Mouse (Mus musculus) limb, embryonic 12.5 days (tissue): ENCODE data around the gene Pard3b. TPM values are rescaled to one million over a fixed set of nuclear protein-coding genes. Genes with fewer than 3 reads are reported as not detected.
A peak's percentile ranks its signal among the peaks of the same experiment; 100 is the strongest.

Experiments
- ATAC-seq: fragments of 200-750 bp; cut with Nextera tagmentation; 2 replicates; pipeline ENCODE4 v1.8.0; 2017; ENCODE audit warnings: low read depth, moderate TSS enrichment; ENCODE audit not compliant: insufficient number of reproducible peaks, insufficient read depth, low FRiP score, low TSS enrichment
- H3K27ac ChIP-seq: fragments of 300-500 bp; sonication (generic); 2 replicates; pipeline ENCODE4 v1.5.1; 2016; ENCODE audit warnings: mild to moderate bottlenecking, moderate library complexity
- H3K27me3 ChIP-seq: fragments of 300-500 bp; sonication (generic); 2 replicates; pipeline ENCODE4 v1.6.1; 2016; ENCODE audit warnings: mild to moderate bottlenecking, moderate library complexity
- H3K36me3 ChIP-seq: fragments of 300-500 bp; sonication (generic); 2 replicates; pipeline ENCODE4 v1.6.1; 2016; ENCODE audit warnings: mild to moderate bottlenecking, moderate library complexity
- H3K4me1 ChIP-seq: fragments of 300-500 bp; sonication (generic); replicated peaks from 2 replicates; pipeline ENCODE4 v1.6.1; 2016
- H3K4me2 ChIP-seq: fragments of 300-500 bp; sonication (generic); 2 replicates; pipeline ENCODE4 v1.6.1; 2016; ENCODE audit warnings: mild to moderate bottlenecking, moderate library complexity
- H3K4me3 ChIP-seq: fragments of 300-500 bp; sonication (generic); replicated peaks from 2 replicates; pipeline ENCODE4 v1.5.1; 2016; ENCODE audit warnings: mild to moderate bottlenecking
- H3K9ac ChIP-seq: fragments of 300-500 bp; sonication (generic); replicated peaks from 2 replicates; pipeline ENCODE4 v1.6.1; 2016; ENCODE audit warnings: mild to moderate bottlenecking, moderate library complexity
- H3K9me3 ChIP-seq: fragments of 300-500 bp; sonication (generic); 2 replicates; pipeline ENCODE4 v1.6.1; 2016; ENCODE audit warnings: mild to moderate bottlenecking, moderate library complexity
- WGBS: fragments of 180-500 bp; shearing (Covaris S2); methylation state at CpG from one replicate; pipeline ENCODE4 v1.1.7; 2016; 5-methylcytosine and 5-hydroxymethylcytosine counted together
- polyA plus RNA-seq: library from polyadenylated mRNA; unstranded; fragments of >200 nt; fragmentation: Nextera tagmentation; extraction: Ambion mirVana; gene quantifications from 2 replicates; pipeline ENCODE4 v1.2.1, GENCODE M21; 2016

The Pard3b gene
- polyA plus RNA-seq, 1 experiment from 2014 or later = 20.0 TPM

- no peak overlapping the region for H3K4me2 ChIP-seq
- 74% methylated on average over 2 of the region's 2 CpGs for WGBS
- no peak overlapping the region for H3K4me3 ChIP-seq
- no peak overlapping the region for H3K9ac ChIP-seq
- ATAC-seq = no peak
- 0 out of 2 replicates have a peak, but pooled peaks cover 3% of the 10 kb centered on the region for H3K9me3 ChIP-seq
- no peaks in the 10 kb centered on the region; the same call in 1 of the 2 replicates for H3K4me1 ChIP-seq
- H3K27me3 ChIP-seq = no peaks in the 10 kb centered on the region
- H3K27ac ChIP-seq = no peak overlapping the region
- H3K36me3 ChIP-seq = no peaks in the 10 kb centered on the region
Observed at GRCm38 (mm10) chr1:61867286-61868082, 228.9 kb downstream of the Pard3b start.

DNA sequence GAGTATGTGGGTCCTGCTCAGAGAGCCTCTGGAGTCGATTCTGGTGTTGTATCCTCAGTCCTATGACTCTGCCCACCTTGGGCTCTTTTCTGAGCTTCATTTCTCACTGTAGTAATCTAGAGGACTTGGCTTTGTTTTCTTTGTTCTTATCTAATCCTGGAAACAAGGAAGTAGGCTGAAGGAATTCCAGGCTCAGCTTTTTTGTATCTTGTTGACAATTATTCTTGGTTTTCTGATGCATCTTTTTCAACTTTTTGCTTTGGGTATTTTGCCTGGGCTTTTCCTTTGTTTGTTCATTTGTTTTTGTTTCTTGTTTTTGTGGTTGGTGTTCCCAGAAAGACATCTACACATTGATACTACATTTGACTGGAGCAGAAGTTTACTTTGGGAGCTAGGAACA is 236.3 kb downstream of the Pard3b start:
- Histone ChIP-seq H3K36me3 (no peaks in the 10 kb centered on the region), H3K27me3 (no peaks in the 10 kb centered on the region), H3K4me1 (no peaks in the 10 kb centered on the region), H3K4me3 (no peak overlapping the region), H3K9ac (no peak overlapping the region), H3K4me2 (no peak overlapping the region), H3K27ac (no peak overlapping the region), H3K9me3 (no peaks in the 10 kb centered on the region)
- 79% methylated on average over 1 of the region's 1 CpGs for WGBS
- ATAC-seq = no peak

DNA sequence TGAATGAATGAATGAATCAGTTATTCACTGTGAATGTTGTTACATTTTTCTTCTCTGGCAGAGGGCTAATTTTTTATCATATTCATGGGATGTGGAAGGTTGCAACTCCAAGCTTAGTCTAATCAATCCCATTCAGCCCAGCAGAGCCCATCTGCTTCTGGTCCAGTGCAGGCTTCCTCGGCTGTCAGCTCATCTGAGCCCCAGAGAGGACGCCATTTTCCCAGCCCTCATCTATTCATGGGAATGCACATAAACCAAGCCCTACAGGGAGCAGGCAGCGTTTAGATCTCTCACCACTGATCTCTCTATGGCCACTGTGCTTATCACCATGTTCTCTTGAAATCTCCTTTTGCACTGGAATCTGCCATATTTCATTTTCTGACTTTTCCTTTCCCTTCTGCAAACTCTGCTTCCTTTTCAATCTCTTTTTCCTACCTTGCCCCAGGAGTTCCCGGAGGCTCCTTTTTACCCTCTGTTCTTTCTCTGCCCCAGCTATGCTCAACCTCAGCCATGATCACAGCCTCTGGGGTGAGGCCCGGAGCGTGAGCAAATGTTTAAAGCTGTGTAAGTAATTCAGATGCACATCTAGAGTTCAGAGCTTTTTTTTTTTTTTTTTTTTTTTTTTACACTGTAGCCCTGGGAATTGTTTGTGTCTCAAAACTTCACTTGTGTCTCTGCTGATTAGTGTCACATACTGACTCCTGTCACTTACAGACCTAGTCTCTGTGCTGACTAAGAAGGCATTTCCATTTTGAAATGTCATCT is 241.3 kb downstream of the Pard3b start:
- H3K36me3 ChIP-seq = no peaks in the 10 kb centered on the region
- H3K9ac ChIP-seq = no peak overlapping the region
- H3K4me3 ChIP-seq = no peak overlapping the region
- 72% methylated on average over 6 of the region's 6 CpGs for WGBS
- H3K27ac ChIP-seq = no peak overlapping the region
- ATAC-seq = no peak
- H3K4me1 ChIP-seq = no peaks in the 10 kb centered on the region
- no peaks in the 10 kb centered on the region for H3K9me3 ChIP-seq
- H3K4me2 ChIP-seq = no peak overlapping the region
- no peaks in the 10 kb centered on the region for H3K27me3 ChIP-seq

GRCm38 (mm10) chr1:61896048-61896447 is 257.4 kb downstream of the Pard3b start:
- H3K27me3 ChIP-seq = no peaks in the 10 kb centered on the region
- no peak overlapping the region for H3K4me2 ChIP-seq
- H3K27ac ChIP-seq = no peak overlapping the region
- ATAC-seq = no peak
- H3K4me3 ChIP-seq = no peak overlapping the region
- H3K36me3 ChIP-seq = no peaks in the 10 kb centered on the region
- 88% methylated on average over 4 of the region's 4 CpGs for WGBS
- H3K9me3 ChIP-seq = no peaks in the 10 kb centered on the region
- no peaks in the 10 kb centered on the region; the same call in 1 of the 2 replicates for H3K4me1 ChIP-seq
- H3K9ac ChIP-seq = no peak overlapping the region

GRCm38 (mm10) chr1:61903271-61904007 is 264.8 kb downstream of the Pard3b start:
- no peaks in the 10 kb centered on the region for H3K4me1 ChIP-seq
- no peak for ATAC-seq
- 80% methylated on average over 4 of the region's 4 CpGs for WGBS
- H3K4me3 ChIP-seq = no peak overlapping the region
- H3K4me2 ChIP-seq = no peak overlapping the region
- no peak overlapping the region for H3K9ac ChIP-seq
- no peaks in the 10 kb centered on the region for H3K27me3 ChIP-seq
- no peaks in the 10 kb centered on the region for H3K36me3 ChIP-seq
- H3K9me3 ChIP-seq = no peaks in the 10 kb centered on the region
- H3K27ac ChIP-seq = no peak overlapping the region

DNA sequence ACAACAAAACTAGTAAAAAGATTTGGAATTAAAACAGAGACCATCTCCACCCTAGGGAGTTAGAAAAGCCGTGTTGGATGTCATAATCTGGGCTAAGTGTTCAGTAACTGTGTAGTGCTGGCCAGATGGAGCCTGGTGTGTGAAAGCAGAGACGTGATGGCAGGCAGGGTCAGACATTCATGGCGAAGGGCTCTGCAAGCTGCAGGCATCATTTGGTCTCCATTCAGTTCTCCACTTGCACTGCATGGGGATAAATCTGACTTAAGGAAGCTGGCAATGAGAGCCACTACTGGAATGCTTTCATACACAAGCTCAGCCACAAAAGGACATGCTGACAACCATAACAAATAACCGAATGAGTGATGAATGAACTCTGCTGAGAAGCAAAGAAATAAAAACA is 265.4 kb downstream of the Pard3b start:
- Histone ChIP-seq H3K4me3 (no peak overlapping the region), H3K9me3 (no peaks in the 10 kb centered on the region), H3K27ac (no peak overlapping the region), H3K4me1 (no peaks in the 10 kb centered on the region), H3K27me3 (no peaks in the 10 kb centered on the region), H3K36me3 (no peaks in the 10 kb centered on the region), H3K9ac (no peak overlapping the region), H3K4me2 (no peak overlapping the region)
- WGBS = 61% methylated on average over 4 of the region's 4 CpGs
- ATAC-seq = no peak; the same call in 1 of the 2 replicates

DNA sequence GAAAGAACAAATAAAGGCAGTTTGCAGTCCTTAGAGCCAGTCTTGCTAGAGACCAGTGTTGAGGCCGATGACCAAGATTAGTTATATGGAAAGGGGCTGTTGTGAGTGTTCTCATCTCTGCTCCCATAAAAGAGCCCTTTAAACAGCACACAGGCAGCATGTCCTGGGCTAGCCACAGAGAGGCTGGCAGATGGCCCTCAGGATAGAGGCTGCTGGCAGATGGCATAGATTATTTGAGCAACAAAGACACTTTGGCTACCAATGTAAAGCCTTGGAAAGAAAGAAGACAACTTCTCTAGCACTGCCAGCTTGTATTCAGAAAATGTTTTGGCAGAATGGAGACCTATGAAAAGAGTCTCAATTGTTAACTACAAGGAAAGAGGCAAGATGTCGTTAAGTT is 274.3 kb downstream of the Pard3b start:
- no peak for ATAC-seq
- Histone ChIP-seq H3K27ac (no peak overlapping the region), H3K4me1 (peaks cover 11% of the 10 kb centered on the region), H3K9me3 (no peaks in the 10 kb centered on the region), H3K27me3 (no peaks in the 10 kb centered on the region), H3K4me3 (no peak overlapping the region), H3K36me3 (no peaks in the 10 kb centered on the region), H3K9ac (no peak overlapping the region), H3K4me2 (no peak overlapping the region)
- 28% methylated on average over 2 of the region's 2 CpGs for WGBS

GRCm38 (mm10) chr1:61924958-61925357 is 286.3 kb downstream of the Pard3b start:
- ATAC-seq = no peak
- WGBS = 13% methylated on average over 2 of the region's 2 CpGs
- Histone ChIP-seq H3K9ac (no peak overlapping the region), H3K4me3 (no peak overlapping the region), H3K36me3 (no peaks in the 10 kb centered on the region), H3K4me2 (no peak overlapping the region), H3K4me1 (peaks cover 35% of the 10 kb centered on the region), H3K27me3 (no peaks in the 10 kb centered on the region), H3K9me3 (no peaks in the 10 kb centered on the region), H3K27ac (no peak overlapping the region)

- Histone ChIP-seq H3K9ac (no peak overlapping the region), H3K27ac (no peak overlapping the region), H3K4me3 (no peak overlapping the region), H3K9me3 (no peaks in the 10 kb centered on the region), H3K4me2 (no peak overlapping the region), H3K4me1 (peaks cover 35% of the 10 kb centered on the region), H3K36me3 (no peaks in the 10 kb centered on the region), H3K27me3 (no peaks in the 10 kb centered on the region)
- WGBS = 50% methylated on average over 5 of the region's 5 CpGs
- ATAC-seq = no peak
Observed at GRCm38 (mm10) chr1:61925541-61925940, 286.9 kb downstream of the Pard3b start.

DNA sequence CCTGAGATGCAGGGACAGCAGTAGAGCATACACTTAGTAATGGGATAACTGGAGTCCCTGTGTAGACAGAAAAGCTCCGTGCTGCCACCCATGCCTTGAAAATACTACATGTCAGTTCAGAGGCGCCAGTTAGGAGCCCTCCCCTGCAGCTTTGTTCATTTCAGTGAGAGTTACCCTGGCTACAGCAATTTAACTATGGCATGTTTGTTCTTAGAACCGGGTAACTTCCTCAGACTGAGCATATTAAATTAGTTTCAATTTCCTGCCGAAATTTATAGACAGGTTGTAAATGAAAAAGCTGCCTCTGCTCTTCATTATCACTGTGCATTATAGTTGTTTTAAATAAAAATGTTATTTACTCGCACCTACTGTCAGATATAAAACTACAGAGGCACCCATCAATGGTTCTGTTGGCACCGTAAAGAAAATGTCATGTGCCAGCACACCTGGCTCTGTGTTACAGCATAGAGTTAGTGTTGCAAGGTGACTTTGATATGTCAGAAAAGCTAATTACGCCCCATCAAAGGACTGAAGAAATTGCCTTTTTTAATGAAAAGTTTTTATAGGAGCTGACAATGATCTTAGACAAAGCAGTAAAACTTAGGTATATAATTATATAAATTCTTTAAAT is 289.6 kb downstream of the Pard3b start:
- Histone ChIP-seq H3K9ac (no peak overlapping the region), H3K27ac (0 out of 2 replicates have a peak overlapping the region, but pooled peaks have one; percentile 4), H3K4me2 (no peak overlapping the region), H3K9me3 (no peaks in the 10 kb centered on the region), H3K4me1 (peaks cover 35% of the 10 kb centered on the region), H3K4me3 (no peak overlapping the region), H3K27me3 (no peaks in the 10 kb centered on the region), H3K36me3 (no peaks in the 10 kb centered on the region)
- 17% methylated on average over 7 of the region's 7 CpGs for WGBS
- ATAC-seq = peak; percentile 75

GRCm38 (mm10) chr1:61933574-61933973 is 294.9 kb downstream of the Pard3b start:
- no peak overlapping the region for H3K27ac ChIP-seq
- H3K4me2 ChIP-seq = no peak overlapping the region
- H3K4me3 ChIP-seq = no peak overlapping the region
- no peaks in the 10 kb centered on the region for H3K27me3 ChIP-seq
- H3K9me3 ChIP-seq = no peaks in the 10 kb centered on the region
- H3K36me3 ChIP-seq = no peaks in the 10 kb centered on the region
- no peak overlapping the region for H3K9ac ChIP-seq
- H3K4me1 ChIP-seq = peaks cover 16% of the 10 kb centered on the region
- no peak for ATAC-seq
- WGBS = 74% methylated on average over 2 of the region's 2 CpGs
